Mouse (Mus musculus) MN1 (cell line): ENCODE measurements around the gene Ms4a14.
"Not testable (repeated sequence)": the region's sequence is repeated elsewhere in the genome, so short reads cannot be mapped to it uniquely, and the experiment has no call there.

Experiments used
- DNase-seq: peaks from one replicate; pipeline ENCODE4 v3.0.0-alpha.2; 2016; ENCODE audit warnings: low spot score

The Ms4a14 gene

GRCm38 (mm10) chr19:11262932-11263331, 51.3 kb downstream of the Ms4a14 start:
- DNase-seq, result not testable (repeated sequence)

DNA sequence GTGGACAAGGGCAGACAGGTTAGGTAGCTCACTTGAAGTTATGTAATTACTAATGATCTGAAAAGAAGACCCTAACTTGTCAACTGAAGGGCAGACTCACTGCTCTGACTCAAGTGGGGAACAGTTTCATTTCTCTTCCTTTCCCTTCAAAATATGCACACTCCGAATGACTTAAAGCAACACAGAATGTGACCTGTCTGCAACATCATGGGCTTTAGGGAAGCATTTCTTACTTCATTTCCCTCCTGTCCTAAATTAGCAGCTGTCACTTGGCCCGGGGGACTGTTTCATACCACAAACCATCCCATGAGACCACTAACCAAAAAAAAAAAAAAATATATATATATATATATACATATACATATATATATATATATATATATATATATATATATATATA, 52.7 kb downstream of the Ms4a14 start:
- DNase-seq, result no peak
